Mouse (Mus musculus) intestine, embryonic 14.5 days (tissue): ENCODE data around the gene Insyn1. TPM values are rescaled to one million over a fixed set of nuclear protein-coding genes. Genes with fewer than 3 reads are reported as not detected.

Experiments used
- ATAC-seq: fragments of 200-750 bp; cut with Nextera tagmentation; replicated peaks from 2 replicates; pipeline ENCODE4 v1.8.0; 2017; ENCODE audit warnings: low read depth, moderate number of reproducible peaks, moderate TSS enrichment, moderate library complexity; ENCODE audit not compliant: low FRiP score, low TSS enrichment
- DNase-seq: peaks from one replicate; pipeline ENCODE4 v3.0.0-alpha.2; 2018; ENCODE audit warnings: low spot score
- H3K27ac ChIP-seq: fragments of 300-500 bp; sonication (generic); 2 replicates; pipeline ENCODE4 v1.5.1; 2014; ENCODE audit warnings: low read depth, mild to moderate bottlenecking, control low read depth
- H3K27me3 ChIP-seq: fragments of 300-500 bp; sonication (generic); replicated peaks from 2 replicates; pipeline ENCODE4 v1.6.1; 2014; ENCODE audit warnings: low read length, control low read depth; ENCODE audit not compliant: control insufficient read depth, insufficient read depth
- H3K36me3 ChIP-seq: fragments of 300-500 bp; sonication (generic); 2 replicates; pipeline ENCODE4 v1.6.1; 2014; ENCODE audit warnings: low read length, control low read depth; ENCODE audit not compliant: control insufficient read depth, insufficient read depth
- H3K4me1 ChIP-seq: fragments of 300-500 bp; sonication (generic); replicated peaks from 2 replicates; pipeline ENCODE4 v1.6.1; 2014; ENCODE audit warnings: low read length, control low read depth, mixed read lengths; ENCODE audit not compliant: control insufficient read depth, insufficient read depth
- H3K4me2 ChIP-seq: fragments of 300-500 bp; sonication (generic); 2 replicates; pipeline ENCODE4 v1.6.1; 2014; ENCODE audit warnings: low read length
- H3K4me3 ChIP-seq: fragments of 300-500 bp; sonication (generic); 2 replicates; pipeline ENCODE4 v1.5.1; 2014; ENCODE audit warnings: low read depth, low read length, control low read depth, mixed read lengths
- H3K9ac ChIP-seq: fragments of 300-500 bp; sonication (generic); 2 replicates; pipeline ENCODE4 v1.6.1; 2014; ENCODE audit warnings: mild to moderate bottlenecking, low read length
- H3K9me3 ChIP-seq: fragments of 300-500 bp; sonication (generic); 2 replicates; pipeline ENCODE4 v1.6.1; 2016; ENCODE audit warnings: low read length, control low read depth; ENCODE audit not compliant: control insufficient read depth
- WGBS: fragments of 180-500 bp; shearing (Covaris S2); extraction: QIAGEN DNeasy Blood & Tissue Kit; methylation state at CpG from one replicate; pipeline ENCODE4 v1.1.7; 2014; 5-methylcytosine and 5-hydroxymethylcytosine counted together
- polyA plus RNA-seq: library from polyadenylated mRNA; unstranded; fragments of >200 nt; fragmentation: Nextera tagmentation; extraction: Ambion mirVana; gene quantifications from 2 replicates; pipeline ENCODE4 v1.2.1, GENCODE M21; 2014

The Insyn1 gene
- polyA plus RNA-seq, 1 experiment from 2014 or later: 1.9 TPM

DNA sequence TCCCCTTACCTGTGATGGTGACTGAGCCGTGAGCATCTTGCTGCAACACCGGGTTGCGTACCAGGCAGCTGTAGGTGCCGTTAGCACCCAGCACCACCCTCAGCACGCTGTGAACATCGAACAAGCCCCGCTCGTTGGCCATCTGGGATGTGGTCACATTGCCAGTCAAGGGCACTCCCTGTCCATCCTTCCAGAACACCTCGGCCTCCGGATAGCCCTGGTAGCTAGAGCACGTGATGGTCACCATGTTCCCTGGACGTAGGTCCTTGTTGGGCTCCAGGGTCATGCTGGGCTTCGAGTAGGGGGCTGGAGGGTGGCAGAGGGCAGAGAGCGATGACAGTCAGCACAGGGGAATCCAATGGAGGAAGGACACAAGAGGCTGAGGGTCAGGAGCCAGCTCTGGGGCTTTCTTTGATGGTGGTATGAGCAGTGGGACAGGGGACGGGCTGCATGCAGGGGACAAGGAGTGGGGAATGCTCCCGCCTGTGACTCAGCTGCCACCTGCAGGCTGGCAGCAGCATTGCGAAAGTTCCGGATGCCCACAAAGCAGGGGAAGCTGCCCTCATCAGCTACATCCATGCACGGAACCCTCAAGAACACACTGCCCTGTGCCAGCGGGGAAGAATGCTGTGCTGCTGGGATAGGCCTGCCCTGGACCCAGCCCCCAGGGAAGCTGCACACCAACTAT, 47.2 kb downstream of the Insyn1 start:
- Histone ChIP-seq H3K36me3 (peaks cover 53% of the 10 kb centered on the region), H3K9ac (no peak overlapping the region), H3K27me3 (no peaks in the 10 kb centered on the region), H3K4me2 (no peak overlapping the region), H3K9me3 (no peaks in the 10 kb centered on the region), H3K4me1 (no peaks in the 10 kb centered on the region), H3K27ac (no peak overlapping the region), H3K4me3 (no peak overlapping the region)
- ATAC-seq (no peak), DNase-seq (peak; percentile 62)
- WGBS: 81% methylated on average over 20 of the region's 20 CpGs

DNA sequence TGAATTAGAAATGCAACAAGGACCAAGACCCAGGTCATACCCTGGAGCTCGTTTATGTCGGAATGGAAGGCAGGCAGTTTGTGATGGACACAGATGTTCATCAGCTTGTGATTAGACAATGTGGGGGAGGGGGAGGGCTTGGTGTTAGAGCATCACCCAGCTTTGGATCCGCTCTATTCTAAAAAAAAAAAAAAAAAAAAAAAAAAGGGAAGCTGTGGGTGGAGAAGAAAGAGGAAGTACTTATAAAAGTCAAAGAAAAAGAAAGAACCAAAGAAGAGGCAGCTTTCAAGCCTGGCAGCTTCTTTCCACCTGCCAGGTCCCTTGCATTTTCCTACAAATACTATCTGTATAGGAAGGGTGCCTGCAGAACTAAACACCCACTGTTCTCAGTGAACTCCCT, 49.4 kb downstream of the Insyn1 start:
- peaks cover 40% of the 10 kb centered on the region for H3K36me3 ChIP-seq
- ATAC-seq (no peak), DNase-seq (no peak)
- no peak overlapping the region for H3K9ac ChIP-seq
- H3K4me1 ChIP-seq: peaks cover 7% of the 10 kb centered on the region
- no peak overlapping the region for H3K27ac ChIP-seq
- no peak overlapping the region for H3K4me2 ChIP-seq
- WGBS: 82% methylated on average over 3 of the region's 3 CpGs
- H3K27me3 ChIP-seq: no peaks in the 10 kb centered on the region
- H3K4me3 ChIP-seq: no peak overlapping the region
- no peaks in the 10 kb centered on the region for H3K9me3 ChIP-seq

DNA sequence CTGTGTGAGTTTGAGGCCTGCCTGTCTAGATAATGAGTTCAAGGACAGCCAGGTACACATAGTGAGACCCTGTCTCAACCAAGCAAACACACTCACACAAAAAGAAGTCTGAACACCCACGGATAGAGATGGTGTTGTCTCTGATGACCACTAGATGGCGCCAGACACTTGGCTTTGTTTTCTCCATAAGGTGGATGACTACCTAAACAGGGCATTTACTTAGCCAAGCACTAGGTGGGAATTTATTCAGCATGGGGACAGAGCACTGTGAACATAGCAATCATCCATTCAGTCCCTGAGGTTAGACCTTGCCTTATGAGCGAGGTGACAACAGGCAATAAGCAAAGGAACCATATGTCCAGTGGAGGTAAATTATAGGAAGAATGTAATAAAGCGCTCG, 51.5 kb downstream of the Insyn1 start:
- H3K4me1 ChIP-seq: peaks cover 7% of the 10 kb centered on the region
- DNase-seq (peak; percentile 72), ATAC-seq (peak; percentile 50; the same call in 1 of the 2 replicates)
- H3K4me3 ChIP-seq: no peak overlapping the region
- H3K4me2 ChIP-seq: no peak overlapping the region
- WGBS: 52% methylated on average over 5 of the region's 5 CpGs
- H3K36me3 ChIP-seq: peaks cover 26% of the 10 kb centered on the region
- no peak overlapping the region for H3K9ac ChIP-seq
- H3K27me3 ChIP-seq: no peaks in the 10 kb centered on the region
- H3K9me3 ChIP-seq: no peaks in the 10 kb centered on the region
- H3K27ac ChIP-seq: no peak overlapping the region

DNA sequence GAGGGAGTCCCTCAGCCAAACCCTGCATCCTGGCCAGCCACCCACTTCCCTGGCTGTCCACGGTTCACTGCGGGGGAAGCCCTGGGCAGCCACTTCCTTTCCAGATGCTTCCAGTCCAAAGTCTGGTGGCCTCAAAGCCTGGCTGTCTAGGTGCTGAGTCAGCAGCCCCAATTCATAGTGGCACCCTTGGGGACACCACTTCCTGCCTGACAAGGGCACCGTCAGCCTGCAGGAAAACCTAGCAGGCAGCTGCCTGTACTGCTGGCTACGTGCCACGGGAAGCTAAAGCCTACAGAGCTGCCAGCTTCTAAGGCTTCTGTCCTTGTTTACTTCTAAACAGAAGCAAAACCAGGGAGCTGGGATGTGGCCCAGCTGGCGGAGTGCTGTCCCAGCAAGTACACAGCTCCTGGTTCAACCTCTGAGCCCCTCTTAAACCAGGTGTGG, 53.5 kb downstream of the Insyn1 start:
- Histone ChIP-seq H3K9me3 (no peaks in the 10 kb centered on the region), H3K4me3 (no peak overlapping the region), H3K4me2 (no peak overlapping the region), H3K4me1 (peaks cover 7% of the 10 kb centered on the region), H3K27ac (0 out of 2 replicates have a peak overlapping the region, but pooled peaks have one; percentile 11), H3K27me3 (no peaks in the 10 kb centered on the region), H3K36me3 (peaks cover 20% of the 10 kb centered on the region), H3K9ac (no peak overlapping the region)
- 46% methylated on average over 6 of the region's 6 CpGs for WGBS
- ATAC-seq: no peak
- no peak for DNase-seq

DNA sequence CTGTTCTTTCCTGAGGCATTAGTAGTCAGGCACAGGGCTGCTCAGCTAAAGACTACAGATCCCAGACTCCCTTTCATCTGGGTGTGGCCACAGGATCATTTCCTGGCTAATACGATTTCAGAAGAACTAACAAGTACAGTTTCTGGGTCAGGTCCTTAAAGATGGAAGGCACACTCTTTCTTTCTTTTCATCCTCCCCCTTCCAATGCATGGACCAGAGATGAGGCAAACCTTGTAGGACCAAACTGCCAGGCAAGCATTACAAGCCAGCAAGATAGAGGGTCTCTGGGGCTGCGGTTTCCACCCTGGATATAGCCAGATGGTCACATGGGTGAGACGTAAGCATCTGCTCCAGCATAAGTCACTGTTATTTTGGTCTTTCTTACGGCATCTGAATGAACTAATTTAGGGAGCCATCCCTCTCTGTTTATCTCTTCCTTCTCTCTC, 56.5 kb downstream of the Insyn1 start:
- peak overlapping the region; percentile 13; the same call in 1 of the 2 replicates for H3K4me2 ChIP-seq
- H3K27ac ChIP-seq: no peak overlapping the region
- DNase-seq: no peak
- no peak overlapping the region for H3K4me3 ChIP-seq
- H3K27me3 ChIP-seq: no peaks in the 10 kb centered on the region
- ATAC-seq: no peak
- H3K36me3 ChIP-seq: 0 out of 2 replicates have a peak, but pooled peaks cover 4% of the 10 kb centered on the region
- peaks cover 7% of the 10 kb centered on the region for H3K4me1 ChIP-seq
- H3K9me3 ChIP-seq: no peaks in the 10 kb centered on the region
- 59% methylated on average over 4 of the region's 4 CpGs for WGBS
- no peak overlapping the region for H3K9ac ChIP-seq

DNA sequence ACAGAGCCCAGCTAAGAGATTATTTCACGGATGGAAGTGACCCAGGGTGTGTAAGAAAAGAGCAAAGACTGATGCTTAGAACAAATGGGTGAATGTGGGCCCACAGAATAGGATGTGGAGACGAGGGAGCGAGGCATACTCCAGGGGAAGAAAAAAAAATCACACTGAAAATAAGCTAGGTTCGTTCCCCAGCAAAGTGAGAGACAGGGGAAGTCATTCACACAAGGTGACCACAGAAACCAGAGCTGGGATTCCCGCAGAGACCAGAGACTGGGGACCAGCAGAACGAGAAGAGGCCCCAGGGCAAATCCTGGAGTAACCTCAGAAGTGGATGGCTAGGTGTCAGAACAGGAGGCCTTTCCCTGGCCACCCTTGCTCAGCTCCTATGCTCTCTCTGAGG, 57.0 kb downstream of the Insyn1 start:
- H3K27me3 ChIP-seq: no peaks in the 10 kb centered on the region
- H3K4me1 ChIP-seq: peaks cover 7% of the 10 kb centered on the region
- H3K36me3 ChIP-seq: 0 out of 2 replicates have a peak, but pooled peaks cover 1% of the 10 kb centered on the region
- H3K4me2 ChIP-seq: no peak overlapping the region
- no peak overlapping the region for H3K4me3 ChIP-seq
- DNase-seq (no peak), ATAC-seq (no peak)
- H3K27ac ChIP-seq: no peak overlapping the region
- 75% methylated on average over 6 of the region's 6 CpGs for WGBS
- no peaks in the 10 kb centered on the region for H3K9me3 ChIP-seq
- H3K9ac ChIP-seq: no peak overlapping the region

DNA sequence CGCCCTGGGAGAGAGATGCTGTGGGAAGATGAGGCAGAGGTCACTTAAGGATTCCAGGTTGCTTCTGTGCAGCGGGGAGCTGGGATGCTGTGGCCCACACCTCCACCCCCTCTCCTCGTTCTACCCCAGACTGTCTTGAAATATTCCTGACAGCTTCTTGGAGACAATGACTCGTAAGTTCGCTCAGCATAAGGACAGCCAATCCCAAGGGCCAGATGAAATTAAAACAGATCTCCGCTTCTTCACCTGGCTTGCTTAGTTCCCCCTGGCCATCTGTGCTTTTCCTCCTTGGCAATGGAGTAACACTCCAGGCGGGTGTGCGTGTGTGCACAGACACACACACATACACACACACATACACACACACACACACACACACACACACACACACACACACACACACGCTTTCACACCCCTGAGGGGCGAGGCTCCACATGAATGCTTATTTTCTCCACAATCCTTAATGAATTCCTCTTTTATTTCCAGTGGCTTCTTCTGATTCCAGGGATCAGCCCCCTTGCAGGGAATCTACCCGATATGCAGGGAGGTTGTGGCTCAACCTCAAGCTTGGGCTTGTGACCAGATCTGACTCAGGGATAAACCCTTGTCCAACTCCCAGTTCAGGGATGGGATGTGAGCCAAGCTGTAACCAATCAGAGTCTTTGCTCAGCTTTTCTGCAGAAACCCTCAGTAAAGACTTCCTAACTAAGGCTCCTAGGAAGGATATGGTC, 58.4 kb downstream of the Insyn1 start:
- Histone ChIP-seq H3K4me3 (no peak overlapping the region), H3K9me3 (no peaks in the 10 kb centered on the region), H3K4me1 (peaks cover 4% of the 10 kb centered on the region), H3K4me2 (no peak overlapping the region), H3K27ac (no peak overlapping the region), H3K9ac (no peak overlapping the region), H3K36me3 (no peaks in the 10 kb centered on the region), H3K27me3 (no peaks in the 10 kb centered on the region)
- DNase-seq: no peak
- 85% methylated on average over 11 of the region's 11 CpGs for WGBS
- no peak for ATAC-seq

DNA sequence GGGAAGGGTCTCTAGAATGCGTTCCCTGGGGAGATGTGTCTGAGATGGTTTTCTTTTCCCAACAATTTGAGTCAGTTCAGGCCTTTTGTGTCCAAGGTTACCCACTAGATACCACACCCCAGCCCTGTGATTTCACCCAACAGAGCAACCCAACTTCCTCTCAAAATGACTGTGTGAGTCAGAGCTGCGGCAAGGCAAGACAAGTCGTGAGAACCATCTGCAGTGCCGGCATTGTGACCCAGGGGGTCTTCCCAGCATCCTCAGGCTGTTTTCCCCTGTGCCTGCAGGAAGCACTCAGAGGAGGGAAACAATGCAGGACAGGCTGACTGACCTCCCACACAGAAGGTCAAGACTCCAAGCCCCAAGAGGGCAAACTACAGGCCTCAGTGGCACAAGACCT, 60.5 kb downstream of the Insyn1 start:
- Histone ChIP-seq H3K27ac (no peak overlapping the region), H3K9ac (no peak overlapping the region), H3K9me3 (no peaks in the 10 kb centered on the region), H3K27me3 (no peaks in the 10 kb centered on the region), H3K4me1 (peaks cover 10% of the 10 kb centered on the region), H3K4me2 (no peak overlapping the region), H3K36me3 (no peaks in the 10 kb centered on the region), H3K4me3 (no peak overlapping the region)
- no peak for DNase-seq
- 55% methylated on average over 4 of the region's 4 CpGs for WGBS
- ATAC-seq: no peak
